Mouse (Mus musculus) heart, postnatal 0 days (tissue): ENCODE data around the gene Dcakd.

Source experiments
- CTCF ChIP-seq: IDR thresholded peaks from 2 replicates; pipeline ENCODE4 v1.5.1; 2016; ENCODE audit warnings: antibody characterized with exemption, control low read depth, low read depth
- EP300 ChIP-seq: IDR thresholded peaks from 2 replicates; pipeline ENCODE4 v1.6.1; 2016; ENCODE audit warnings: antibody characterized with exemption, low read depth

DNA sequence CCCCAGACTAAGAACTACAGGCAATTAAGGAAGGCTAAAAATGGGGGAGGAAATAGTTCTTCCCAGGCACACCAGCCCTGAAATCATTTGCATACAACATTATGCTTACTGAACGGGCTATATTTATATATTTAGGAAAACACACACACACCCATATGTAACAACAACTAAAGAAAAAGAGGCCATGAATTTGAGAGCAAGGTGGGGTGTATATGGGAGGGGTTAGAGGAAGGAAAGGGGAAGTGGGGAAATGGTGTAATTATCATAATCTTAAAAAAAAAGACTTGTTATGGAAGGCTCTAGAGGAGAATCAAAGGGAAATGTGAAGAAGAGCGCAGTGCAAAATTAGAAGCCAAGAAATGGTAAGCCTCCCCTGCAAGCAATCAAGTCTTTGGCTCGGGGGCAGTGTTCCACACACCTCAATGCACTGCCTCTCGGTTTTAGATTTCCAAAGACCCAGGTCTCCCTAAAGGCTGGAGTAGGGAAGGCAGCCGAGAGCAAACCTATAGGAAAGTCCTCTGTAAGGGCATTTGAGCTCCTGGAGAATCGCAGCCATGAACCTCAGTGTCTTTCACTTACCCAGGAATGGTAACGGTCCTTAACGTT is 460 bp downstream of the Dcakd start:
- TF ChIP-seq CTCF = no peak
- no peak for TF ChIP-seq EP300
